Mouse (Mus musculus) intestine, embryonic 16.5 days (tissue): ENCODE results near the gene Cdk1. TPM values are rescaled to one million over a fixed set of nuclear protein-coding genes. Genes with fewer than 3 reads are reported as not detected.

ENCODE experiments used
- ATAC-seq: fragments of 200-750 bp; cut with Nextera tagmentation; 2 replicates; pipeline ENCODE4 v1.8.0; 2017; ENCODE audit warnings: moderate TSS enrichment, moderate library complexity
- H3K27ac ChIP-seq: fragments of 300-500 bp; sonication (generic); 2 replicates; pipeline ENCODE4 v1.5.1; 2014; ENCODE audit warnings: mild to moderate bottlenecking, low read length
- H3K27me3 ChIP-seq: fragments of 300-500 bp; sonication (generic); replicated peaks from 2 replicates; pipeline ENCODE4 v1.6.1; 2014; ENCODE audit warnings: low read length, control low read depth, mixed read lengths; ENCODE audit not compliant: control insufficient read depth, insufficient read depth
- H3K36me3 ChIP-seq: fragments of 300-500 bp; sonication (generic); 2 replicates; pipeline ENCODE4 v1.6.1; 2014; ENCODE audit warnings: low read length, control low read depth; ENCODE audit not compliant: control insufficient read depth, insufficient read depth
- H3K4me1 ChIP-seq: fragments of 300-500 bp; sonication (generic); 2 replicates; pipeline ENCODE4 v1.6.1; 2014; ENCODE audit warnings: low read length, control low read depth, mixed read lengths; ENCODE audit not compliant: control insufficient read depth, insufficient read depth
- H3K4me2 ChIP-seq: fragments of 300-500 bp; sonication (generic); 2 replicates; pipeline ENCODE4 v1.6.1; 2014; ENCODE audit warnings: low read depth, low read length, control low read depth
- H3K4me3 ChIP-seq: fragments of 300-500 bp; sonication (generic); 2 replicates; pipeline ENCODE4 v1.5.1; 2014; ENCODE audit warnings: mild to moderate bottlenecking, low read length
- H3K9ac ChIP-seq: fragments of 300-500 bp; sonication (generic); 2 replicates; pipeline ENCODE4 v1.6.1; 2014; ENCODE audit warnings: low read depth, low read length
- H3K9me3 ChIP-seq: fragments of 300-500 bp; sonication (generic); 2 replicates; pipeline ENCODE4 v1.6.1; 2016; ENCODE audit warnings: low read length, control low read depth; ENCODE audit not compliant: control insufficient read depth
- WGBS: fragments of 180-500 bp; shearing (Covaris S2); extraction: QIAGEN DNeasy Blood & Tissue Kit; methylation state at CpG from one replicate; pipeline ENCODE4 v1.1.7; 2014; 5-methylcytosine and 5-hydroxymethylcytosine counted together
- polyA plus RNA-seq: library from polyadenylated mRNA; unstranded; fragments of >200 nt; fragmentation: Nextera tagmentation; extraction: Ambion mirVana; gene quantifications from 2 replicates; pipeline ENCODE4 v1.2.1, GENCODE M21; 2015

Gene Cdk1
- polyA plus RNA-seq, 1 experiment from 2014 or later, result 377 TPM

DNA sequence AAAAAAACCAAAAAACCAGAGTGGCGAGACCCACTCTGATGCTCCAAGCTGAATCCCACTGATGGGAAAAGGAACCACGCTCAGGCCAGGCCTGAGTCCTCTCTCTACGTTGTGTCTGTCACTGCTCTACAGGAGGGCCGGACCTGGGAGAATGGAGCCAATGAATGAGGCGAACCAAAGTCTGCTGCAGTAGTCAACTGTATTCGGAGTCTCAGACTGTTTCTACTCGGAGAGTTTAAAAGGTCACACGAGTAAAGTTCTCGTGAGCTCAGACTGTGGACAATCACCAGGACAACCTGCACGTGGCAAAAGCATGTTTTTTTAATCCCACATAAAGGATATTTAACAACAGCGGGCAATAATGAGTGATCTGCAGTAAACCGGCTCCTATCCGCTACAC is 28.8 kb downstream of the Cdk1 start:
- ATAC-seq, result no peak
- no peak overlapping the region for H3K27ac ChIP-seq
- peaks cover 7% of the 10 kb centered on the region; the same call in 1 of the 2 replicates for H3K4me1 ChIP-seq
- H3K9me3 ChIP-seq, result no peaks in the 10 kb centered on the region
- no peaks in the 10 kb centered on the region for H3K36me3 ChIP-seq
- WGBS, result 81% methylated on average over 13 of the region's 13 CpGs
- no peak overlapping the region for H3K4me3 ChIP-seq
- H3K4me2 ChIP-seq, result no peak overlapping the region
- no peak overlapping the region for H3K9ac ChIP-seq
- no peaks in the 10 kb centered on the region for H3K27me3 ChIP-seq

DNA sequence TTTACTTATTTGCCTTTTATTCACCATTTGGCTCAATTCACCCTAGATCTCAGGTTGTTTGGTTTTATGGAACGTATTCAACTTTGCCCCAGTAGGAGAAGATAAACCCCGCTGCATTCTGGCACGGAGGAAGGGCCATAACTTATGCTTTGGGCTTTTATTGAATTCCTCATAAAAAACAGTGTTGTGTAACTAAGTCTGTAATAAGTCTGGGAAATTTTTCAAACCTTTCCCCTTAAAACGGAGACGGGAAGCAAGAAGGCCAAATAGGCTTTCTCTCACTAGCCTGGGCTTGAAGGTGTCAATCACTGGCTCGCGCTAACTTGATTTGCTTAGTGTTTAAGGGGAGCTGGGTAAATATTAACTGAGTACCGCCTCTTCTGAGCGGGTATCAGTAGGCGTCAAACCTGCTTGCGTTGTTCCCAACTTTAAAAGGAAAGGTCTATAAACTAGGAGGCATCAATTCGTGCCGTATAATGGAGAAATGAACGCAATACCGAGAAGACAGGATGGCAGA is 31.2 kb downstream of the Cdk1 start:
- H3K27ac ChIP-seq, result no peak overlapping the region; the same call in 1 of the 2 replicates
- no peak overlapping the region for H3K9ac ChIP-seq
- peaks cover 7% of the 10 kb centered on the region; the same call in 1 of the 2 replicates for H3K4me1 ChIP-seq
- 32% methylated on average over 15 of the region's 15 CpGs for WGBS
- no peaks in the 10 kb centered on the region for H3K9me3 ChIP-seq
- no peaks in the 10 kb centered on the region for H3K27me3 ChIP-seq
- ATAC-seq, result peak; percentile 92
- no peaks in the 10 kb centered on the region for H3K36me3 ChIP-seq
- peak overlapping the region; percentile 62 for H3K4me2 ChIP-seq
- peak overlapping the region; percentile 45 for H3K4me3 ChIP-seq

GRCm38 (mm10) chr10:69320667-69321518 is 31.8 kb downstream of the Cdk1 start:
- H3K36me3 ChIP-seq, result no peaks in the 10 kb centered on the region
- no peaks in the 10 kb centered on the region for H3K27me3 ChIP-seq
- WGBS, result 41% methylated on average over 21 of the region's 21 CpGs
- H3K4me2 ChIP-seq, result peak overlapping the region; percentile 62
- peak; percentile 96 for ATAC-seq
- H3K9me3 ChIP-seq, result no peaks in the 10 kb centered on the region
- peak overlapping the region; percentile 57; the same call in 1 of the 2 replicates for H3K27ac ChIP-seq
- H3K4me3 ChIP-seq, result peak overlapping the region; percentile 45
- H3K9ac ChIP-seq, result no peak overlapping the region
- peaks cover 7% of the 10 kb centered on the region; the same call in 1 of the 2 replicates for H3K4me1 ChIP-seq

- no peaks in the 10 kb centered on the region for H3K9me3 ChIP-seq
- no peaks in the 10 kb centered on the region for H3K27me3 ChIP-seq
- H3K27ac ChIP-seq, result no peak overlapping the region
- no peak for ATAC-seq
- H3K4me3 ChIP-seq, result no peak overlapping the region
- H3K36me3 ChIP-seq, result no peaks in the 10 kb centered on the region
- H3K4me2 ChIP-seq, result no peak overlapping the region
- peaks cover 7% of the 10 kb centered on the region; the same call in 1 of the 2 replicates for H3K4me1 ChIP-seq
- 90% methylated on average over 11 of the region's 11 CpGs for WGBS
- no peak overlapping the region for H3K9ac ChIP-seq
Observed at GRCm38 (mm10) chr10:69318514-69318913, 34.2 kb downstream of the Cdk1 start.

DNA sequence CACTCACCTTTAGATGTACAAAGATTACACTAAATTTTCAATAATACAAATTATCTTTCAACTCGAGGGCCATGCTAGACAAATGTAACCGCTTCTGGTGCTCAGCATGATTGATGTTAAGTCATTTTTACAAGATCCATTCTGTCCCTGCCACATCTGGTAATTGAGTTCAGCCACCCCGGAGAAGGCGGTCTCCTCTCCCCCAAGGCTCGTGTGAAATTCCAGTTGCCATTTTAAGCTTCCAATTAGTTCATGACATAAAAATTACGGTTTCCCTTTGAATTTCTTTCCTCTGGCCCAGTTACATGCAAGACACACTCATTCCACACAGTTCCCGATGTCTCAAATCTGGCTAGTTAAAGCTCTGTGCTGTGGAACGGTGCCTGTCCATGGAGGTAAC is 38.8 kb downstream of the Cdk1 start:
- Histone ChIP-seq H3K4me2 (no peak overlapping the region), H3K4me1 (no peaks in the 10 kb centered on the region), H3K36me3 (no peaks in the 10 kb centered on the region), H3K27me3 (no peaks in the 10 kb centered on the region), H3K27ac (no peak overlapping the region), H3K4me3 (no peak overlapping the region), H3K9ac (no peak overlapping the region), H3K9me3 (no peaks in the 10 kb centered on the region)
- no peak for ATAC-seq
- 65% methylated on average over 8 of the region's 8 CpGs for WGBS

GRCm38 (mm10) chr10:69311867-69312266 is 40.9 kb downstream of the Cdk1 start:
- H3K4me3 ChIP-seq, result no peak overlapping the region
- ATAC-seq, result no peak
- H3K4me1 ChIP-seq, result no peaks in the 10 kb centered on the region
- no peak overlapping the region for H3K9ac ChIP-seq
- H3K27ac ChIP-seq, result no peak overlapping the region
- no peaks in the 10 kb centered on the region for H3K9me3 ChIP-seq
- 79% methylated on average over 16 of the region's 16 CpGs for WGBS
- no peaks in the 10 kb centered on the region for H3K36me3 ChIP-seq
- H3K27me3 ChIP-seq, result no peaks in the 10 kb centered on the region
- H3K4me2 ChIP-seq, result no peak overlapping the region

GRCm38 (mm10) chr10:69309109-69309508 is 43.6 kb downstream of the Cdk1 start:
- H3K27me3 ChIP-seq, result no peaks in the 10 kb centered on the region
- H3K9me3 ChIP-seq, result no peaks in the 10 kb centered on the region
- ATAC-seq, result no peak
- no peak overlapping the region for H3K4me3 ChIP-seq
- 50% methylated on average over 5 of the region's 5 CpGs for WGBS
- H3K36me3 ChIP-seq, result no peaks in the 10 kb centered on the region
- H3K4me2 ChIP-seq, result no peak overlapping the region
- no peak overlapping the region for H3K9ac ChIP-seq
- H3K4me1 ChIP-seq, result peaks cover 9% of the 10 kb centered on the region
- H3K27ac ChIP-seq, result no peak overlapping the region

GRCm38 (mm10) chr10:69307067-69307466 is 45.7 kb downstream of the Cdk1 start:
- ATAC-seq, result no peak
- no peaks in the 10 kb centered on the region for H3K36me3 ChIP-seq
- H3K9me3 ChIP-seq, result no peaks in the 10 kb centered on the region
- H3K27me3 ChIP-seq, result no peaks in the 10 kb centered on the region
- H3K27ac ChIP-seq, result no peak overlapping the region
- no peak overlapping the region for H3K9ac ChIP-seq
- WGBS, result 40% methylated on average over 5 of the region's 5 CpGs
- H3K4me1 ChIP-seq, result peaks cover 9% of the 10 kb centered on the region
- H3K4me2 ChIP-seq, result no peak overlapping the region
- no peak overlapping the region for H3K4me3 ChIP-seq

DNA sequence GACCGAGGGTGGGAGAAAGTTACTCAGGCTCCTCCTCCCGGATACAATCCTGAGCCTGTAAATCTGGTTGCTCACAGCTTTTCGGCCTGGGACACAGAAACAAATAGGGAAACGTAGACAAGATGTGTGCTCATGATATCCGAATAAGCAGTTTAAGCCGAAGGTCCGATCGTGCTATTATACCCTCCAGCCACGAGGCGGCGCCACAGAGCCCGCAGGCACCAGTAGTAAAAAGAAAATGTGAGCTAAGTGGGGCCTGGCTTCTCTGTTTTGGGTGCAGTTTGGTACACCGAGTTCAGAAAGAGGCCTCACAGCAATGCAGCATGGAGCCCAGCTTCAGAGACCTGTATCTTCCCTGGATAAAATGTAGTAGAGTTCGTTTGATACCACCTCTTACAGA is 46.5 kb downstream of the Cdk1 start:
- no peaks in the 10 kb centered on the region for H3K36me3 ChIP-seq
- H3K27ac ChIP-seq, result peak overlapping the region; percentile 20; the same call in 1 of the 2 replicates
- H3K27me3 ChIP-seq, result no peaks in the 10 kb centered on the region
- H3K4me3 ChIP-seq, result no peak overlapping the region
- H3K9me3 ChIP-seq, result no peaks in the 10 kb centered on the region
- no peak overlapping the region for H3K9ac ChIP-seq
- WGBS, result 41% methylated on average over 14 of the region's 14 CpGs
- no peak for ATAC-seq
- H3K4me2 ChIP-seq, result peak overlapping the region; percentile 37
- peaks cover 9% of the 10 kb centered on the region for H3K4me1 ChIP-seq
